Mouse (Mus musculus) kidney, adult 2 months (tissue): ENCODE results near the gene Lad1. TPM values are rescaled to one million over a fixed set of nuclear protein-coding genes. Genes with fewer than 3 reads are reported as not detected.

Experiments
- DNase-seq: peaks from one replicate; pipeline ENCODE4 v3.0.0; 2021
- H3K27ac ChIP-seq: fragments of 200-500 bp; 2 replicates; pipeline ENCODE4 v1.5.1; 2012; ENCODE audit warnings: low read depth, low read length, control low read depth, inconsistent platforms; ENCODE audit not compliant: insufficient read depth
- H3K27me3 ChIP-seq: fragments of 200-500 bp; replicated peaks from 2 replicates; pipeline ENCODE4 v1.6.1; 2012; ENCODE audit warnings: mild to moderate bottlenecking, moderate library complexity, low read length, inconsistent platforms; ENCODE audit not compliant: control insufficient read depth, insufficient read depth
- H3K36me3 ChIP-seq: fragments of 200-500 bp; 2 replicates; pipeline ENCODE4 v1.6.1; 2012; ENCODE audit warnings: mild to moderate bottlenecking, moderate library complexity, low read length, inconsistent platforms; ENCODE audit not compliant: control insufficient read depth, insufficient read depth
- H3K4me1 ChIP-seq: fragments of 200-500 bp; 2 replicates; pipeline ENCODE4 v1.6.1; 2011; ENCODE audit warnings: low read length; ENCODE audit not compliant: control insufficient read depth, insufficient read depth
- H3K4me3 ChIP-seq: fragments of 200-500 bp; 2 replicates; pipeline ENCODE4 v1.5.1; 2011; ENCODE audit warnings: mild to moderate bottlenecking, low read depth, low read length, control low read depth; ENCODE audit not compliant: insufficient read depth
- CTCF ChIP-seq: fragments of 200-500 bp; conservative IDR thresholded peaks from 2 replicates; pipeline ENCODE4 v1.5.1; 2011; ENCODE audit warnings: low read depth, mild to moderate bottlenecking, control low read depth, low read length, moderate library complexity, mixed read lengths; ENCODE audit not compliant: insufficient read depth, insufficient read length
- POLR2A ChIP-seq: fragments of 200-500 bp; IDR thresholded peaks from one replicate; pipeline ENCODE4 v1.6.1; 2011; ENCODE audit warnings: low read depth, low read length, control low read depth
- WGBS: fragments of 180-500 bp; shearing (Covaris S2); methylation state at CpG from one replicate; pipeline ENCODE4 v1.1.7; 2018; 5-methylcytosine and 5-hydroxymethylcytosine counted together
- polyA plus RNA-seq: library from polyadenylated mRNA; depleted of rRNA; stranded (reverse); fragments of >200 nt; gene quantifications from 2 replicates; pipeline ENCODE4 v1.2.3, GENCODE M21; 2012

The Lad1 gene
- polyA plus RNA-seq, 1 experiment = 114 TPM

DNA sequence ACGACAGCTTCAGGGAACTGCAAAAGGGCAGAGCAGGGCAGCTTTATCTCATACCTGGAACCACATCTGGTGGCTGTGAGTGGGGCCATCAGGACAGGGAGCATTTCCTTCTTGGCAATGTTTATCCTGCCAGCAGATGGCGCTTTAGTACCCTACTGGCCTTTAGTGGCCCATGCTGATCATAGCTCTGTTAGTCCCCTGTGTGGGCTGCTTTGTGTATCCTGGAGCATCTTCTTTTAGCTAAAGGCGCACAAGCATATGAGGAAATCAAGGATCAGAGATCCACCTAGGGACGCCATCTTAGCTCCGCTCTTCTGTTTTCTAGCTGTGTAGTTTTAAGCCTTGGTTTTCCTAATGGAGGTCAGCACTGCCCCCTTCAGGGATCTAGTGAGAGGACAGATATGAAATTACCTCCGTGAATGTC, 28.8 kb downstream of the Lad1 start:
- Histone ChIP-seq H3K36me3 (no peaks in the 10 kb centered on the region), H3K4me1 (no peaks in the 10 kb centered on the region), H3K4me3 (no peak overlapping the region), H3K27me3 (no peaks in the 10 kb centered on the region), H3K27ac (no peak overlapping the region)
- peak; percentile 35 for DNase-seq
- no peak for TF ChIP-seq POLR2A
- peak; percentile 64 for TF ChIP-seq CTCF
- 40% methylated on average over 6 of the region's 6 CpGs for WGBS

DNA sequence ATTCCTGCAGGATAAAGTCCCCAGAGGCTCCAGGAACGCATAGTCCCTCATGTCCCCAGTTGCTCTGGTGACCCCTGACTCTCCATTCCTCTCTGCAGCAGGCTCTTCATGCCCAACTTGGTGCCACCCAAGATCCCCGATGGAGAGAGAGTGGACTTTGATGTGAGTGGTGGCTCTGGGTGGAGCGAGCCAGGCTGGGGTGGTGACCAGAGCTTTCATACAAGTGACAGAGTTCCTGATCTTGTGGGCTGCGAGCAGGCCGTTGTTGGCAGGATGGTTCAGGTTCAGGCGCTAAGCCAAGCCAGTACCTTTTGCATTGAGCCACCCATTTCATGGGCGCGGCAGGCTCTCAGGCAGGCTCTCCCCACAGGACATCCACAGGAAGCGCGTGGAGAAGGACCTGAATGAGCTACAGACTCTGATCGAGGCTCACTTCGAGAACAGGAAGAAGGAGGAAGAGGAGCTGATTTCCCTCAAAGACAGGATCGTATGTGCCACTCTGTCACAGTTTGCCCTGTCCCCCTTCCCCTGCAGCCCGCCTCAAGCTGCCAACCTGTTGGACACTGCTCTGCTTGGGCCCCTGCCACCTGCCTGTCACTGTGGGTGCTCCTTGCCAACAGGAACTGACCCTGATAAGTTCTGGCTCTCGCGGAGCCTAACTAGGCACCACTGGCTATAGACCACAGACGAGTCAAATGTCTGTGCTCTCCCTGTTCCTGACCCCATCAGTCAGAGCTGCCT, 29.4 kb downstream of the Lad1 start:
- Histone ChIP-seq H3K4me1 (no peaks in the 10 kb centered on the region), H3K27me3 (no peaks in the 10 kb centered on the region), H3K36me3 (no peaks in the 10 kb centered on the region), H3K4me3 (no peak overlapping the region), H3K27ac (no peak overlapping the region)
- no peak for DNase-seq
- WGBS = 70% methylated on average over 17 of the region's 17 CpGs
- TF ChIP-seq CTCF = no peak
- no peak for TF ChIP-seq POLR2A

DNA sequence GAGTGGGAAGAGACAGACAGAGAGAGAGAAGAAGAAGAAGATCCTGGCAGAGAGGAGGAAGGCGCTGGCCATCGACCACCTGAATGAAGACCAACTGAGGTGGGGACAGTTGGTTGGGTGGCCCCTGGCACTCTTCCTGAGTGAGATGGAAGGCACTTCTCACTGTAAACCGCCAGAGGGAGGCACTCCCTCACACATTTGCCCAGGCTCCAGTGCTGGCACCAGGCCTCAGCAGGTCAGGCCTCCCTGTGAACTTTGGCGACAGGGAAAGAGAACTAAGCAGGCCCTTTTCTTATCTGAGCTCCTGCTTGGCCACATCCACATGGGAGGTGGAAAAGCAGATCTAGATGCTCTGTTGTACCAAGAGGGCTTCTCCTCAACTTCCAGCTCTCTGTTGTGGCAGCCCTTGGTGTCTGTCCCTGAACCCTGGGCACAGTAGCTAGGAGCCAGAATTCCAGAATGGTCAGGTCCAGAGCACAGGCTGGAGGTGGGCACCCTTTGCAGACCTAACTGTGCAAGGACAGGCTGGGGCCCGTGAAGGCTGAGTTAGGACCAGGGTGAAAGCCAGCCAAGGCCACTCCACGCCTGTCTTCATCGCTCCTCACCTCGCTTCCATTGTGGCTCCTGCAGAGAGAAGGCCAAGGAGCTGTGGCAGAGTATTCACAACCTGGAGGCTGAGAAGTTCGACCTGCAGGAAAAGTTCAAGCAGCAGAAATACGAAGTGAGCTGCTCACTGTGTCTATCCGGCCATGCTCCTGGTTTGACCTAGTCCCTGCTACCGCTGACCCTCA, 32.5 kb downstream of the Lad1 start:
- no peak overlapping the region for H3K4me3 ChIP-seq
- 69% methylated on average over 12 of the region's 12 CpGs for WGBS
- no peaks in the 10 kb centered on the region for H3K36me3 ChIP-seq
- no peaks in the 10 kb centered on the region for H3K27me3 ChIP-seq
- H3K27ac ChIP-seq = no peak overlapping the region
- TF ChIP-seq POLR2A (no peak), CTCF (peak; percentile 69)
- no peaks in the 10 kb centered on the region for H3K4me1 ChIP-seq
- DNase-seq = peak; percentile 54

DNA sequence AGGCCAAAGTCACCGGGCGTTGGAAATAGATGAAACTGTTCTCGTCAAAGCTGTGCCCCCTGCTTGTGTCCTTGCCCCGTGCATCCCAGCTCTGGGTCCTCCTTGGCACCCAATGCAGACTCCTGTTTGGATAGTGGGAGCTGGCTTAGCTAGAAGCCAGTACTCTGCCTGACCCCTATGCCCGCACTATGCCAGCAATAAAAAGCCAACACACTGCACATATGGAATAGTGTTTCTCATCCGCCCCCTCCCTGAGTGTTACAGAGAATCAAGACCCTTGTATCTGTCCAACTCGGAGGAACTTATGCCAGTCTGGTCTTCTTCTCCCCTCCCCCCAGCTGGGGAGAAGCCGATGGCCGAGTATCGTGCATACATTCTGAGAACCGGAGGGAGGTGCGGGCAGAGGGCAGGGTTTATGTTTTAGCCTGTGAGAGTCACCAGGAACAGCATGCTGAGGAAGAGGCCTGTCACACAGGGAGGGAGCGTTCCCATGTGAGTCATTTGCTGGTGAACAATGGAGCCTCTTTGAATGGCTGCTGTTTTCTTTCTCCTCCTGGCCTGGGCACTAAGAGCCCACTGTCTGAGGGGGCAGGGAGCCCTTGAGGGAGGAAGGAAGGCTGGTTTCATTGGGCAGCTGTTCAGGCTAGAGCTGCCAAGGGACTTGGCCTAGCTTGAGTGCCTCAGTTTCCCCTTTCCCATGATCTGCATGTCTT, 33.8 kb downstream of the Lad1 start:
- Histone ChIP-seq H3K4me3 (no peak overlapping the region), H3K27ac (no peak overlapping the region), H3K27me3 (no peaks in the 10 kb centered on the region), H3K36me3 (no peaks in the 10 kb centered on the region), H3K4me1 (no peaks in the 10 kb centered on the region)
- no peak for DNase-seq
- WGBS = 69% methylated on average over 13 of the region's 13 CpGs
- TF ChIP-seq POLR2A = no peak
- no peak for TF ChIP-seq CTCF

DNA sequence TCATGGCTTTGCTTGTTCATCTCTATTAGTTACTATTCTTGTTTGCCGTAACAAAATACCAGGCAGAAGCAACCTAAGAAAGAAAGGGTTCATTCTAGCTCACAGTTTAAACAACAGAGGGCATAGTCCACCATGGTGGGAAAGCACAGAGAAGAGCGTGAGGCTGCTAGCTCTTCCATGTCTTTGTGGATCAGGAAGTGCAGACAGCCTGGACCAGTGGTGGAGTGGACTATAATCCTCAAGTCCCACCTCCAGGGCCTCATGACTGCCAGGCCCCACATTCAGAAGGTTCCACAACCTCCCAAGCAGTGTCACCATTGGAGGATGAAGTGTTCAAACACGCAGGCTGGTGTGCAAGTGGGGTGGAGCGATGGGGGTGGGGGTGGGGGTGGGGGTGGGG, 34.8 kb downstream of the Lad1 start:
- no peak for DNase-seq
- Histone ChIP-seq H3K36me3 (no peaks in the 10 kb centered on the region), H3K4me1 (no peaks in the 10 kb centered on the region), H3K27ac (no peak overlapping the region), H3K27me3 (no peaks in the 10 kb centered on the region), H3K4me3 (no peak overlapping the region)
- TF ChIP-seq CTCF (no peak), POLR2A (no peak)
- WGBS = 86% methylated on average over 4 of the region's 4 CpGs

DNA sequence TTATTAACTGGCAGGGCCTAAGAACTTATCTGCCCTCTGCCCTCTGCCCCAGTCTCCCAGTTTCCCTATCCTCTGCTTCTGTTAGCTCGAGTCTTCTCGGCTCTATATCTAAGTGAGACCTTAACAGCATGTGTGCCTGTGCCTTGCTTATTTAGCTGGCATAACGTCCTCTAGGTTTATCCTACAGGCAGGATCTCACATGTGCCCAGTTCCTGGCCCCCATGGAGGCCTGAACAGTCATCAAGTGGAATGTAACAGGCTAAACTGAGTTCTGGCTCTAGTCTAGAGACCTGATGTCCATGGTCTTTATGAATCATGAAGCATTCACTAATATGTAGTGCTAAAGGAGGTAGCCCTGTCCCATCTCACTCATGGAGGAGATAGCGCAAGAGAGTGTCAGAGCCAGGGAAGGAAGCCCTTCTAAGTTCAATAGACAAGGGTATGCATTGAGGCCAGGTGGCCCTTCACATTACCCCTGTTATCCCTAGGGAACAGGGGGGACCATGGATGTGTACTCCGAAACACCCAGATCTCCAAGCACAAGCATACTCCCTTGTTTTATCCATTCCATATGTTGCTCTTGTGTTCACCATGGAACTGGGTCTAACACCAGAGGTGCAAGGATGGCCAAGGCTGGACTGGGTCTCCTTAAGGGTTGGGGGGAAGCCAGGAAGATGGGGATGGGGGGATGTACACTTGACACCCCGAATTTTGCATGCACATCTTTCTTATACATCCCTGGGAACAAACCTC, 36.4 kb downstream of the Lad1 start:
- Histone ChIP-seq H3K4me1 (no peaks in the 10 kb centered on the region), H3K27ac (no peak overlapping the region), H3K36me3 (no peaks in the 10 kb centered on the region), H3K4me3 (no peak overlapping the region), H3K27me3 (no peaks in the 10 kb centered on the region)
- 88% methylated on average over 6 of the region's 6 CpGs for WGBS
- TF ChIP-seq CTCF = no peak
- TF ChIP-seq POLR2A = no peak
- DNase-seq = no peak
